Mouse (Mus musculus) kidney, adult 11 months (tissue): ENCODE measurements around the gene Sept5.

ENCODE experiments used
- DNase-seq: peaks from one replicate; pipeline ENCODE4 v3.0.0; 2022

The Sept5 gene

DNA sequence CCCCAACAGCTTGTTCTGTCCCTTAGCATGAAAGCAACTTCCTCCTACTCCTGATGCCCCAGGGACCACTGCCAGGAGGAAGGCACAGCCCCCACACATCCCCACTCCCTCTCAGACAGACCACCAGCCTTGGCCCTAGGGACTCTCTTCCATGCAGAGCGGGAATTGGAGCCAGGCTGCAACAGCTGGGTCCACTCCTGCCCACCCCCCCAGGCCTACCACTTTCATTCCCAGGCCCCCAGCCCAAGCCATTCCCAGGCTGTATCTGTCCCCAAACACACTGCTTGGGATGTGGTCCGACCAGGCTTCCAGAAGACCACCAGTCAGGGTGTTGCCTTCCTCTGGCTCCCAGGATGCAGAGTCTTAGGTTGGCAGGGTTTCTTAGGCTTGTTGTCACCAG lies 20.7 kb downstream of the Sept5 start:
- DNase-seq, result no peak

DNA sequence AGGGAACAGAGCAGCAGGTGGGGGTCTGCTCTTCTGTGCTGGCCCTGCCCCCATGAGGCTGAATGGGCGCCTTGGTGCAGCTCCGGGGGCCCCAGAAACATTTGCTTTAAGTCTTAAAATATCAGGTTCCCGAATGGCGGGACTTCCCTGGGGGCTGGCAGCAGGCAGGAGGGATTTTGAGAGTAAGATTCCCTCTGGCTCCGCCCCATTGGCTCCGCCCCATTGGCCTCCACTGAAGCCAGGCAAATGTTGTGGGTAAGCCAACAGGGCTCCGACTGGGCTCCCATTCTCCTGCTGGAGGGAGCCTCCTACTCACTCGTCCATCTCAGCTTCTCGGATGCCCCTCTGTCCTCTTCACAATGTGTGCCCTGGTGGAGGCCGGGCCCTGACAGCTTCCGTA lies 21.5 kb downstream of the Sept5 start:
- no peak for DNase-seq

DNA sequence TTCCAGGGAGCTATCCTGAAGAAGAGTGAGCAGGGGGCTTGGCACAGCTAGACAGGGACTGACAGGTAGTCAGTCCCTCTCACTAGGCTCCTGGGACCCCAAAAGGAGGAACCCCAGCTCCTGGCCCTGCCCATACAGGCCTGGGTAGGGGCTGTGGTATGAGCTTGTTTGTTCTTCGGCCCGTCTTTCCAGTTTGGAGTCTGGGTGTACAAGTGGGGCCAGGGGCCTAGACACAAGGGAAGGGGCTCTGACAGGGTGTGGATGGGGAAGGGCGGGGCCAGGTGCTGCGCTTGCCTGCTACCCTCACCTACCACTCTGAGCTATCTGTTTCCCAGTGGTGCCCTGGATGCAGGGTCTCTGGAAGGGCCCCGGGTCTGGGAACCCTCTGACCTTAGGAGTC lies 24.0 kb downstream of the Sept5 start:
- no peak for DNase-seq

DNA sequence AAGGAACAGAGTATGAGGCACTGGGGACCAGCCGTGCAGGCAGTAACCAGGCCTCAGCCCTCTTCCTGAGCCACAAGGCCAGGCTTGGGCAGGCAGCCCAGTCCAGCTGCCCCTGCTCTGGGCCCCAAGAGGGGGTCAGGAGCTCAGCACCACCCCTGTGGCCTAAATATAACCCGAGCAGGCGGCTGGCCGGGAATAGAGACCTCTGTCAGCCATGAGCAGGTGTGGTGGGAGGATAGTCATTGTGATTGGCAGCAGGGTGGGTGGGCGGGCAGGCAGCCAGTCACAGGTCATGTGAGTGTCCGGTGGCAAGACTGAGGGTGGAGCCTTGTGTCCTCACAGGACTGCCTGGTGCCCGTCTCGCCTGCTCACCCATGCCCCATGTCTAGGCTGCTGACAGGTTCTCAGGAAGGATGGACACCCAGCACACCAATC lies 25.5 kb downstream of the Sept5 start:
- DNase-seq, result peak; percentile 40

DNA sequence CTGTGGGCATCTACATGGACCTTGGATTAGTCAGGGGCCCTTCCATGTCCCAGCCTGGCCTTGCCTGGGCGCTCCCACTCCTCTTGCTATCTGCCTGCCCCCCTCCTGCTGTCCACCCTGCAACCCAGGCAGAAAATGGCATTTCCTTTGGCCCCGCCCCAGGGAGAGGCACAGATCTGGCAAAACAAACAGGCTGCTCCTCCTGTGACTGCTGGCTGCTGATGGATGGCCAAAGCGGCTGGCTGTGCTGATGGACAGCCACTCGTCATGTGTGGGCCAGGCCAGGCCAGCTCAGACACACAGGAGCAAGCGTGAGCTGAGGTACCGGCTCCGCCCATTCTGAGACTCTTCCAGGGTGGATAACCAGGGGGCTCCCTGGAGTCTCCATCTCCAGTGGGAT lies 28.3 kb downstream of the Sept5 start:
- DNase-seq, result no peak

DNA sequence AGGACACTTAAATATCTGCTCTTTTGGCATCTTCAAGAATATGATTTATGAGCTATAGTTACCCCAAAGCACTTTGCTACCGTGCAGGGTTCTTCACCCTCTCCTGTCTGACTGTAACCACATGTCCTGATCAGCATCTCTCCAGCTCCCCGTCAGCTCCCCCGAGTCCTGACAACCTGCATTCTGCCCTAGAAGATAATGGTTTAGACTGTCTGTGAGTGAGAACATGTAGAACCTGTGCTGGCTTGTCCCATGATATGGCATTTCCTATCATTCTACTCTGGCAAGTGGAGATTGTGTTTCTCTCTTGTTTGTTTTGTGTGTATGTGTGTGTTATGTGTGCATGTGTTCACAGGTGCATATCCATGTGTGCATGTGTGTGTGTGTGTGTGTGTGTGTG lies 31.7 kb downstream of the Sept5 start:
- no peak for DNase-seq

DNA sequence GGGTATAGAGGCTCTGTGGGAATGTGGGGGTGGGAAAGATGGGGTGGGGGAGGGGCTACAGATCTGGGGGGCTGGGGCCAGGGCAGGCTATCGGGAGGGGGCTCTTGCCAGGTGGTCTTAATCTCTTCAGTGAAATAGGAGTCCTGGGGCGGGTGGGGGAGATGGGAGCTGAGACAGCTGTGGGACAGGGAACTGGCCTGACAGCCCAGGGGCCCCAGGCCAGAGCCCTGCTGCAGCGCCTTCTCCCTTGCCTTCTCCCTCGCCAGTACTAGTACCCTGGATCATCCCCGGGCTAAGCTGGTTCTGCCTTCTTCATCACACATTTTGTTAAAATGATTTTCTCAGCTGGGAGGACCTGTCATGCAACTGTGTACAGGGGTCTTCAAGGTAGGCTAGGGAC lies 33.5 kb downstream of the Sept5 start:
- DNase-seq, result no peak

DNA sequence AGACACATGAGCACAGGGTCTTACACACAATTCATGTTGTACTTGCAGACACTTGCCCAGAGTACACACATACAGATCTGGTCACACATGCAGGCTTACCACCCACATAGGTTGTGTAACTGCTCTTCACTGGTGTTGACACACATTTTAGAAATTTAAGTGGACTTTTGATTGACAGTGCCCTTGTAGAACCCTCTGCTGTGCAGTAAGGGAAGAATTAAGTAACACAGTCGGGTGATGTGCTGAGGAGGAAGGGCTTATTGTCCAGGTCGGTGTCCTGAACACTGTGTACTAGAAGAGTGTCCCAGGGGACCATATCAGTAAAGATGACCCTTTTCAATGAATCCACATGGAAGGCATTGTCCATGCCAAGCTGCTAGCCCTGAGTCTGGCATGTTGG lies 35.8 kb downstream of the Sept5 start:
- no peak for DNase-seq

DNA sequence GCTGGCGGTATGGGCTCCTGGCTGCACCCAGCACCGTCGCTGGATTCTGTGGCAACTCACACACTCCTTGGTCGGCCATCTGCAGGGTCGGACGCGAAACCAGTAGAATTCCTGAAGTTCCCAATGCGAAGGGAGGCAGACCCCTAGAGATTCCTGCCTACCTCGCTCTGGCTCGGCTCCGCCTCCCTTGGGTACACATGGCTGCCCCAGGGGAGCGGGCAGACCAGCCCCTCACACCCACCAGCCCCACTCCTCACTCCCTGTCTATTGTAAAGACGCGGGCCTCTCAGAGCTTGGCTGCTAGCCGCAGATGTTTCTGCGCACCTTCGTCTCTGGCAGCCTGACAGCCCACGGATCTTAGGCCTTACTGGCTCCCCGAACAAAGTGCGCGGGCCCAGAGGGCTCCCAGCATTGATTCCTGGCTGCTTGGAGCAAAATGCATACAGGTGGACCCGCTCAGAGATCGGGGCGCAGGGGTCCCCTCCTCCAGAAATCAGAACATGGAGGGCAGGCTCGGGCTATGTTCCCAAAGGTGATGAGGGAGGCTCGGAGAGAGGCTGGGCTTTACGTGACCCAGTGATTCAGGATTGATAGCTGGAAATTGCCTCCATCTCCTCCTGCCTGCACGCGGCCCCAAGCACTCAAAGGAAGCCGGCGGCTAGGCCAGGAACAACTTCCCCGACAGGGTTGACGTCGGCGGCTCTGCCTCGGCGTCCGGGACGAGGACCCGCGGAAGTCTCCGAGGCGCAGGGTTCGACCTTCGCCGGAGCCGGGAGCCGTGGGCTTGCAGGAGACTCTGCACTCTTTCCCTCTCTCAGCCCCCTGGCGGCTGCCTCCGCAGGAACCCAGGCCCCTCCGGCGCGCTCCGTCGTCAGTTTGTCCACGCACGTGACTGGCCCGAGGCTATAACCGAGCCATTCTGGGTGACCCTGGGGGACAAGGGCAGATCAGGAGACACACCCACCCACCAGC lies 38.4 kb downstream of the Sept5 start:
- DNase-seq, result no peak

DNA sequence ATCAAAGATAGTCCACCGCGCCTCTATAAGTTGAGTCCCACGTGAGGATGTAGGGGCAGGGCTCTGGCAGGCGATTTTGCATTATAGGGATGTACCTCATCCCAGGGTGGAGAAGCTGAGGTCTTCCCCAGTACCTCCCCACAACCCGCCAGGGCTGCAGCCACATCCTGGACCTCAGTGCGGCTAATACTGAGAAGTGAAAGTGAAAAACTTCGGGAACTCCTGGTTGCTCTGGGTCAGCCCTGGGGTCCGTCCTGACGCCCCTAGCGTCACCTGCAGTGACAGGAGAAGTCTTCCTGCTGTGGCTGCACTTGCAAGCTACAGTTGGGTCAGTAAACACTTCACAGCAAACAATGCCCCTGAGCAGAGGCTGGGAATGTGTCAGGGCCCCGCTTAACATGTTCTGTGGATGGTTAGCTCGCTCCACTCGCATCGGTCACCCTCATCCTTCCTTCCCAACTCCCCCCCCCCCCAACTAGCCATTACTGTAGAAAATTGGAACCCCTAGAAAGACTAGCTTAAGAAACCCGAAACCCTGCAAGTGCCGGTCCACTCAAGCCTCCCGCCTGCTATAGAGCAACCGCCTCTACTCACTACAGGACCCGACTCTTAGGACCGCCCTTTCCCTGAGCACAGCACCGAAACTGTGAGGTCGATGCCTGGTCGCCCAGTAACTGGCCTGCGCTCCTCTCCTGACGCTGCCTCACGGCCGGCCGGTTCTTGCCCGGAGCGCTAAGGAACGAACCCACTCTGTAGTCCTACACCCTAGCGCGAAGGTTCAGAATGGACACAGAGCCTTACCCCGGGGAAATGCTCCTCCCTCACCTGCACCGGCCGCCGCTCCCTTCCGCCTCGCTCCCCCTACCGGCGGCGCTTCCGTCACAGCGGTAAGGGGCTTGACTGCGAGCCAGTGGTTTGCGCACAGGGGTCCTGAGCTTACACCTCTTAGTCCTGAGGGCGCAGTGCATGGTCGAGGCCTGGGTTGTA lies 39.7 kb downstream of the Sept5 start, which contains the start of gene Tbx1:
TSS of gene Tbx1 (minus strand) at position 868 of the 987 bp plus-strand sequence.
- no peak for DNase-seq

DNA sequence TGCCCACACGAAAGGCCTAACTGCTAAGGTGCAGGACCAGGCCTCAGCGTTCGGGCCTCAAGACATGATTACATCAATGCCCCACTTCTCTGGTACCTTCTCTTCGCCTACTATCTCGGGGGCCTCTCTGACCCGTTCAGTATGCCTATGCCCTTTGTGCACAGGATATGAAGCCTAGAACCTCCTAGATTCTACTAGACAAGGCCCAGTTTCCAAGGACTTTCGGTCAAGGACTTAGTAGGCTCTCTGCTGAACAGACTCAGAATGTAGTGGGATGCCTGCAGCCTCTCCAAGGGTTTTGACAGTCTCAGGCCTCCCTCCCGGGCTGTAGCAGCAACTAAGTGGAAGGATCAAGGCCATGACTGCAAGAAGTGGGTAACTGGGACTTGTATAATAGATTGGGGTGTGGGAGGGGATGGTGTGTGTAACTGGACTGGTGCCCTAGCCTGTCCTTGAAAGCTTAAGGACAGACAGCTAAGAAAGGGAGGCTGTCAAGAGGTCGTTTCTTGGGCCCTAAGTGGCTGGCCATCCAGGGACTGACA lies 40.6 kb downstream of the Sept5 start:
- DNase-seq, result no peak

DNA sequence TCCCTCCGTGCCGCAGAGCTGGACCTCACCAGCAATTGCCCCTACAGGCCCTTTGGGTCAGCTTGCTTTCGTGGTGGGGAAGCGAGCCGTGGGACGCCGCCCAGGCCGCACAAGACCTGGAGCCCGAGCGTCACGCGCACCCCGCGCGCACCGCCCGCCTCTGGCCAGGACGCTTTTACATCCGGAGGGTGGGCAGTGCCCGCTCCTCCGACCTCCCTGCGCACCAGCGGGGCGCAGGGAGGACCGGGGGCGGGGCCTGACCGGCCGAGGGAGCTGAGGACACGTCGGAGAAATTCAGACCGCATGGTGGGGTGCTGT lies 41.1 kb downstream of the Sept5 start:
- DNase-seq, result no peak

DNA sequence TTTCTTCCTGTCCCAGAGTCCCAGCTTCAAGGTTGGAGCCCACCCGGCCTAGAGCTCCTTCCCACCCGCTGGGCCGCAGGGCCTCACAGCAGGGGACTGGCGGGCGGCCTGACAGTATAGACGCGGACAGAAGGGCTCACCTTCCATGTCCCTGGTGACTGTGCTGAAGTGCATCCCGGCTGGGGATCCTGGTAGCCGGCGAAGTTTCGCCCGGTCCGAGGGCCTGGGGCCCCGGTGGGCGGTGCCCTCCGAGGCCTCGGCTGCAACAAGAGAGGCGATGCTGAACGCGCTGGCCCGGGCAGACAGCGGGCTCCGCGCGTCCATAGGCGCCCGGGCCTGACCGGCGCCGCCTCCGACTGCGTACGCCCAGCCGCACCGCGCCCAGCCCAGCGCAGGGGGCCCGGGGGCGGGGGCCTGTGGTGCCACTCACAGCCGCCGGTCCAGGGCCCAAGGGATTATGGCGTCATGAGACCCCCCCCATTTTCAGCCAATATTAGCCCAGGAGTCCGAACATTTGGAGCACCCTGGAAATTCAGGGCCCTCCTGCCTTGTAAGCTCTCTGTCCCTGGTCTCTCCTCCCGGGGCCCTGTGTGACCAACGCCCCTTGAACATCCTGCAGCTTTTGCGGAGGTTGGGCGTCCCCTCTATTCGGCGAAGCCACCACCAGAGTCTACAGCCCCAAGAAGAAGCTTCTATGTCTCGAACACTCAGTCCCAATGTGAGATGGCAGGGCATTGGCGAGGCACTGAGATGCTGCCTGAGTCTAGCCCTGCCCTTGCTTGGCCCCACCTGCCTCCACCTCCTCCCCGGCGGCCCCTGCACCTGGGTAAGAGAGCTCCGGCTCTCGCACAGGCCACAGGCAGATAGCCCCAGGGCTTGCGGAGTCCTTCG lies 41.7 kb downstream of the Sept5 start:
- DNase-seq, result no peak

DNA sequence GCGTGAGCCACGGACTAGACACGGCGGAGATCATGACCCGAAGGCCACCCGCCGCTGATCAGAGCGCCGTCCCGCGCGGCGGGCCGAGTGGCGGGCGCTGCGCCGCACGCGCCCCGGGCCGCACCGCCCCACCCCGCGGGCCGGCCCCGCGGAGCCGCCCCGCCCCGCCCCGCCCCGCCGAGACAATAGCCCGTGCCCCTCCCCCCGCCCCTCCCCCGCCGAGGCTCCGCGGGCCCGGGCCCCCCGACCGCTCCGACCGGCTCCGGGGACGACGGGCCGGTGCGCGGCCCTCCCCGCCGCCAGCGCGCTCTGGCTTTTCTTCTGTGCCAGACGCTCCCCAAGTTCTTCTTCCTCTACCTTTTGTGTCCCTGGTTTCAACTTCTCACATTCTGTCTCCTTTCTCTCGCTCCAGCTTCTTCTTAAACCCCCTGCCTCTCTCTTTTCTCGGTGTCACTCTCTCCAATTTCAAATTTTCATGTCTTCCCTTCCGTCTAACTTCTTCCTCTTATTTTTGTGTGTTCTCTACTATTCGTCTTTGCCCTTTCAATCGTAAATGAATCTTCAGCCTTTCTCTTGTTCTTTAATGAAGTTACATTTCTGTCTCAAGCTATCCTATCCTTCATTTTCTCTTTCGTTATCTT lies 42.7 kb downstream of the Sept5 start:
- no peak for DNase-seq

DNA sequence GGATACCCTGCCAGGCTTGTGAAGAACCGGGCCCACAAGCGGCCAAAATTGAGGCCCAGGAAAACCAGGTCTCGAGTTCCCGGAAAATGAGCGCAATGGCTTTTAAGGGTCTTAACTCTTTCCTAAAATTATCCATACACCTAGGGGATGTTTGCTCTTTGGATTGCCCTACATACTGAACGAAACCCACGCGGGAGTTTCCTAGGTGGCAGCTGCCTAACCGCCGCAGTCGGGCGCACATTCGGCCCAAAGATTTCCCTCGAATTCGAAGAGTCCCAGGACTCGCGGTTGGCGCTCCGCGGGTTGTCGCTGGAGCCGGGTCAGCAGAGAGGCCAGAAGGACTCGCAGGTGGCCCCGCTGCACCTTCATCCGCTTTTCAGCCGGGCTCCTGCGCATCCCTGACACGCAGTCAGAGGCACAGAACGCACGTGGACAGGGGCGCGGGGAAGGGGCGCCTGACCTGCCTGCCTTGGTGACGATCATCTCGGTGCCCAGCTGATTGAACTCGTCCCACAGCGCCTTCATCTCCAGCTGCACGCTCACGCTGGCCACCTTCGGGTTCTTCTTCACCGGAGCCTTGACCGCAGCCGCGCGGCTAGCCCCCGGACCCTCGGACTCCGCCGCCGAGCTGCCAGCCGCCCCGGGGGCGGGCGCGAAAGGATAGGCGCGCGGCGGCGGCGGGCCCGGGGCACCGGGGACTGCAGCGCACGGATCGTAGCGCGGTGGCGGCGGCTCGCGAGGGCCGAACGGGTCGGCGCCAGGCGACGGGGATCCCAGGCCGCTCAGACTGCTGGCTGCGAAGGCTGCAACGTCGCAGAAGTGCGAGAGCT lies 43.5 kb downstream of the Sept5 start:
- DNase-seq, result no peak

DNA sequence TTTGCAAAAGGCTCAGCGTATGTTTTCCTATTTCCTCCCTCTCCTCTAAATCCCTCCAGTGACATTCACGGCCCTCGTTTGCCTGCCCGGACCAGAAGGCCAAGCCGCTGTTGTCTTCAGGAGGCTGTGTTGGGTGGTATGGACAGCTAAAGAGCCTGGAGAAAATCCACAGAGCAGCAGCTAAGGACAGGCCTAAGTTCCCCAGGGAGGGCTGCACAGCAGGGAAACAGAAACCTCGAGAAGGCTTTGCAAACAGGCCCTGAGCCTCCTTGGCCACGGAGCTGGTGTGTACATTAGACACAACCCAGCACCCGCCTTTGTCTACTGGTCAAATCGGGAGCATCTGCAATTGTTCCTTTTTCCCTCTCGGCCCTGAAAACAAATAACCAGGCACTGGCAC lies 44.1 kb downstream of the Sept5 start:
- no peak for DNase-seq

DNA sequence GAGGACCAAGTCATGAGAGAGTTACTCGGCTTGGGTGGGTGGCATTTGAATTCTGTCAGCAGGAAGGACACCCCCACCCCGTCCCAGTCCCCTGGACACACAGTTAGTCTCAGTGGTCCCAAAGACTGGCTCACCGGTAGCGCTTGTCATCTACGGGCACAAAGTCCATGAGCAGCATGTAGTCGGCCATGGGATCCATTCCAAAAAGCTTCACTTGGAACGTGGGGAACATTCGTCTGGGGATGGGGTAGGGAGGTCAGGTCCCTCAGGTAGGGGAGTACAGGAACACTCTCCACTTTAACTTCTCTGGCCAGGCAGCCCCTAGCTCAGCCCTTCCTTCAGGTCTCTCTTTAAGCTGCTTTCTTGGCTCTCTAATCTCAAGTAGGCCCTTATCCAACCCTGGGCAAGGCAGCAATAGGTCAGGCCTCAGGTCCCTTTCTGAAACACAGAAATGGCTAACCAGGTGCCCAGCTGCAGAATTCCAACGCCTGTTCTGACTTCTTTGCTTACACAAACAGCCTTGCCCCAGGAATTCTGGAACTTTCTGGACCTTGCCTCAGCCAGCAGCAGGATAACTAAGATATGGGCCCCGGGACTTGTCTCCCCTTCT lies 44.7 kb downstream of the Sept5 start:
- DNase-seq, result no peak

DNA sequence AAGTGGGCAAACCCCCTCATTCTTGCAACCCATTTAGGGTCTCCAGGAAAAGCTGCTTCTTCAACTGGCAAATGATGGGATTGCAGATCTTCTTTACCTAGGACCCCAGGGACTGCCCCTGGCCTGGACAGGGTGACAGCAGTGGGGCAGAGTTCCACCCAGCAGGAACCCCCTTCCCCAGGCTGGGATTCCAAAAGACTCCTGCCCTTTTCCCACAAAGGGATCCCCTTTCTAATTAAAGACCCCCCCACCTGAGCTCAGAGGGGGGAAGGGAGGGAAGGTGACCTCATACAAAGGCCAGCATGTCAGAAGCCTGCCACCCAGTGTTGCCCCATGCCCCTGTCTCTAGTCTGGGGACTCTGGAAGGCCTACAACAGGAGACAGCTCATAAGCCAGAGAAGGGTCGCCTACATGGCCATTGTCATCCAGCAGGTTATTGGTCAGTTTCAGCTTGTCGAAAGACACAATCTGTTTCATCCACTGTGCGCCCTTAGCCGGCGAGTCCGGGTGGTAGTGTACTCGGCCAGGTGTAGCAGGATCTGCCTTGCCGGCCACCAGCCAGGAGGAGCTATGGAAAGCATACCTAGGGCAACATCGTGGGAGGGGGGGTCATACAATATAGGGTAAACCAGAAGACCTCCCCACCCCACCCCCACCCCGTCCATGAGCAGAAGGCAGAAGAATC lies 45.9 kb downstream of the Sept5 start:
- DNase-seq, result no peak

DNA sequence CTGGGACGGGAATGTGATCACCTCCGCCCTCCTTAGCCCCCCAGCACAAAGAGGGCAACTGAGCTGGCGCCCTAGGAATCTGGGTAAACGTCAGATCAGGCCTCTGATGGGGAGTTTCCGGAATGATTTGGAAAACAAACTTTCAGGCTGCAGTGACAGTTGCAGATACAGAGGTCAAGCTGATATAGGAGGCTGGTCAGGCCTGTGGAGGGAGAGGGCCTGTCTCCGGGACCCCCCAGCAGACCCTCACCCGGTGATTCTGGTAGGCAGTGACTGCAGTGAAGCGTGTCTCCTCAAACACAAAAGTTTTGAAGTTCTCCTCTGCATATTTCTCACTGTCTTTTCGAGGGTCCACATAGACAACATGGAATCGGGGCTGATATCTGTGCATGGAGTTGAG lies 46.6 kb downstream of the Sept5 start:
- DNase-seq, result no peak
